Mouse (Mus musculus): ENCODE measurements at regions not wholly inside any gene's neighbourhood (a gene's known extent, or its start where the extent isn't known, plus 50 kb on each side); places are given as distances from the start of the nearest gene placed in this dataset.
"Not testable (repeated sequence)": the region's sequence is repeated elsewhere in the genome, so short reads cannot be mapped to it uniquely, and the experiment has no call there.

DNA sequence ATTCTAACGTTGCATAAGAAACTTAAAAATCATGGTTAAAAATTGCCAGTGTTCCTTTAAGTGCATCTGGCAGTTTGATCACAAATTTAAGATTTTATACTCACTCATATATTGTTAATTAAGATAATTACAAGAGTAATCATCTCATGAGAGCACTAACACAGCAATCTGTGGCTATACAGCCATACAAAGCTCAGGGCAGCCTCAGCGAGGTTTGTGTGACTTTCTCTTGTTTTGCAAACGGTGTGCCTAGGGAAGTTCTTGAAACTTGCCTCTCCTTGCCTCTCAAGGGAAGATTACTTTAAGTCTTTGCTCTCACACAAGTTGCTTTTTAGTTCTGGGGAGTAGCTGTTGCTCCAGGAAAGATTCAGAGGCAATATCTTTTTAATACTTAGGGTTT lies 58.1 kb upstream of the Slc1a4 start:
- H3K9me3 ChIP-seq: peaks cover 4% of the 10 kb centered on the region; the same call in 1 of the 2 replicates
- H3K4me3 ChIP-seq: no peak overlapping the region
- no peaks in the 10 kb centered on the region for H3K36me3 ChIP-seq
- H3K4me1 ChIP-seq: no peaks in the 10 kb centered on the region; the same call in 1 of the 2 replicates
- H3K27ac ChIP-seq: no peak overlapping the region
- no peaks in the 10 kb centered on the region for H3K27me3 ChIP-seq
- H3K4me2 ChIP-seq: no peak overlapping the region
- WGBS: 81% methylated on average over 3 of the region's 3 CpGs
- no peak overlapping the region for H3K9ac ChIP-seq
- ATAC-seq (ENCODE audit: insufficient number of reproducible peaks, low FRiP score, low TSS enrichment, low read depth): no peak

DNA sequence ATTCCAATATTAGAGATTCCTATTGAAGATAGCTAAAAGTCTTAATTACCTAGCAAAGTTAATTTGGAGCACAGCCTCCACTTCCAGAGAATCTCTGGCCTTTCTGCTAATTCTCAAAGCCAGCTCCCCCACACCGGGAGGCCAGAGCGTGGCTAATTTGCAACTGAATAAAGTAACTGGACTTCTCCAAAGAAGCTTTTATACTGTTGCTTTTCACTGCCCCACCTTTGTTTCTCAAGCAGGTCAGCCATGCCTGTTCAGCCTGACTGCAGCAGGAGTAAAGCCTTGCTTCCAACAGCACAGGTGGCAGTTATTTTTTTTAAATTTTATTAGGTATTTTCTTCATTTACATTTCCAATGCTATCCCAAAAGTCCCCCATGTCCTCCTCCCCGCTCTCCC lies 60.8 kb upstream of the Slc1a4 start:
- H3K4me2 ChIP-seq; ATAC-seq (ENCODE audit: insufficient number of reproducible peaks, low FRiP score, low TSS enrichment, low read depth); H3K27ac ChIP-seq; H3K9me3 ChIP-seq; H3K4me3 ChIP-seq; H3K27me3 ChIP-seq; H3K36me3 ChIP-seq; H3K9ac ChIP-seq: not testable (repeated sequence)
- H3K4me1 ChIP-seq: peaks cover 21% of the 10 kb centered on the region
- WGBS: 87% methylated on average over 3 of the region's 3 CpGs

DNA sequence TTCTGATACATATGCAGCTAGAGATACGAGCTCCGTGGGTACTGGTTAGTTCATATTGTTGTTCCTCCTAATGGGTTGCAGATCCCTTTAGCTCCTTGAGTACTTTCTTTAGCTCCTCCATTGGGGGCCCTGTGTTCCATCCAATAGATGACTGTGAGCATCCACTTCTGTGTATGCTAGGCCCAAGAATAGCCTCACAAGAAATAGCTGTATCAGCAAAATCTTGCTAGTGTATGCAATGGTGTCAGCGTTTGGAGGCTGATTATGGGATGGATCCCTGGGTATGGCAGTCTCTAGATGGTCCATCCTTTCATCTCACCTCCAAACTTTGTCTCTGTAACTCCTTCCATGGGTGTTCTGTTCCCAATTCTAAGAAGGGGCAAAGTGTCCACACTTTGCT lies 61.3 kb upstream of the Slc1a4 start:
- 96% methylated on average over 3 of the region's 3 CpGs for WGBS
- peaks cover 21% of the 10 kb centered on the region for H3K4me1 ChIP-seq
- H3K27ac ChIP-seq; ATAC-seq (ENCODE audit: insufficient number of reproducible peaks, low FRiP score, low TSS enrichment, low read depth); H3K4me3 ChIP-seq; H3K36me3 ChIP-seq; H3K9ac ChIP-seq; H3K4me2 ChIP-seq; H3K27me3 ChIP-seq; H3K9me3 ChIP-seq: not testable (repeated sequence)

DNA sequence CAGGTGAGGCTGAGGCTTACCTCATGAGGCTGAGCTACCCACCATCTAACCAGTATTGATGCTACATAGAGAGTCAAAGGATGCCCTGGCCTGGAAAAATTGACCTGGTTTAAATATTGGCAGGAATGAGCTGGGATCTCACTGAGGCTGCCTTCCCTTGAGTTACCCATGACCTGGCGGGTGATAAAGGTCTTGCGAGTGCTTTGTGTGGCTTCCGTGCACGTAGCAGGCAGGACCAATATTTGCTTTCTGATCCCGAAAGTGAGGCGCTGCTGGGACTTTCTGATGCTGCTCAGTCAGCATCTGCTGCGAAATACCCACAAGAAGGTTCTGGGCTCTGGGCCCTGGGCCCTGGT lies 63.3 kb upstream of the Slc1a4 start:
- H3K9me3 ChIP-seq: peaks cover 4% of the 10 kb centered on the region; the same call in 1 of the 2 replicates

DNA sequence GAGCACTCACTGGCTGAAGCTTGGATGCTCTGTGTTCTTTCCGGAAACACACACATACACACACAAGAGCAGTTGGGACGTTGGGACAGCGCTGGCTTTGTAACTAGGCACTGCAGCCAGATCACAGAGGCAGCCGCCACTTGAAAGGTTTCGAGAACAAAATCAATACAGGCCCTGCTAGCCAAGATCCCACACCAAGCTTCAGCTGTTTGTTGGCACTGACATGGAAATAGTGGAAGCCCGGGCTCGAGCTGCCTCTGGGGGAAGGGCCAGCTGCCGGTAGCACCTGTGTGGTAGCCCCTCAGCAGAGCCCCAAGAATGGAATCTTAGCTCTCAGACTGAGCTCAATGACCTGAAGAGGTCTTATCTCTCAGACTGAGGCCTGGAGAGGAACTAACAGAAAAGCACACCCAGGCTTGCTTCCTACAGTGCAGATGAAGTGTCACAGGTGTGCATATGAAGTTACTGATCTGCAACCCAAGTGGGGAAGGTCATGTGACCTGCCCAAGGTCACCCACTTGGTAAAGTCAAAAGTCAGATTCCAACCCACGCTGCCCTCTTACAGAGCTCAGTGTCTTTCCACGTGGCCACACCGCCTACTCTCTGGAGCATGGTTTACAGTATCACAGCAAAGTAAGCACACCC lies 63.8 kb upstream of the Slc1a4 start:
- Histone ChIP-seq H3K4me2 (no peak overlapping the region), H3K27me3 (no peaks in the 10 kb centered on the region), H3K27ac (peak overlapping the region; percentile 48; the same call in 1 of the 2 replicates), H3K4me3 (no peak overlapping the region), H3K36me3 (no peaks in the 10 kb centered on the region), H3K9ac (no peak overlapping the region), H3K9me3 (peaks cover 2% of the 10 kb centered on the region; the same call in 1 of the 2 replicates), H3K4me1 (peaks cover 27% of the 10 kb centered on the region)
- peak; percentile 10; the same call in 1 of the 2 replicates for ATAC-seq (ENCODE audit: insufficient number of reproducible peaks, low FRiP score, low TSS enrichment, low read depth)
- 55% methylated on average over 11 of the region's 11 CpGs for WGBS

More for the DNA sequence above, 63.3 kb upstream of the Slc1a4 start:
- 88% methylated on average over 7 of the region's 7 CpGs for WGBS
- Histone ChIP-seq H3K36me3 (no peaks in the 10 kb centered on the region), H3K4me1 (peaks cover 27% of the 10 kb centered on the region), H3K4me3 (no peak overlapping the region), H3K4me2 (no peak overlapping the region), H3K27me3 (no peaks in the 10 kb centered on the region), H3K9ac (no peak overlapping the region), H3K27ac (no peak overlapping the region)
- ATAC-seq (ENCODE audit: insufficient number of reproducible peaks, low FRiP score, low TSS enrichment, low read depth): no peak

DNA sequence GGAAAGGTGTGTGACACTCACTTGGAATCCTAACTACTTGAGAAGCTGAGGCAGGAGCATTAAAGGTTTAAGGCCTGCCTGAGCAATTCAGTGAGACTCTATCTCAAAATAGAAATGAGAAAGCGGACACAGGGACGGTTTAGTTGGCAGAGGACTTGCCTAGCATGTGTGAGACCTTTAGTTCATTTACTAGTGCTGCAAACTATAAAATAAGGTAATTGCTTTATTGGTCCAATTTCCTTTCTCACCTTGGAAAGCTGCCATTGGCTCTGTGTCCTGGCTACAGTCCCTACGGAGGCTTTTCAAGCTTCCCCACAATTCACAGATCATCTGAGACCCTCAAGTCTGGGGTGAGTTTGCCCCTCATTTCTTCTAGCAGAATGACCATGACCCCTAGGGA lies 64.4 kb upstream of the Slc1a4 start:
- H3K27me3 ChIP-seq: no peaks in the 10 kb centered on the region
- no peak for ATAC-seq (ENCODE audit: insufficient number of reproducible peaks, low FRiP score, low TSS enrichment, low read depth)
- no peaks in the 10 kb centered on the region for H3K9me3 ChIP-seq
- peaks cover 27% of the 10 kb centered on the region for H3K4me1 ChIP-seq
- no peak overlapping the region for H3K4me2 ChIP-seq
- WGBS: 33% methylated on average over 3 of the region's 3 CpGs
- H3K36me3 ChIP-seq: no peaks in the 10 kb centered on the region
- no peak overlapping the region for H3K9ac ChIP-seq
- peak overlapping the region; percentile 48; the same call in 1 of the 2 replicates for H3K27ac ChIP-seq
- H3K4me3 ChIP-seq: no peak overlapping the region

DNA sequence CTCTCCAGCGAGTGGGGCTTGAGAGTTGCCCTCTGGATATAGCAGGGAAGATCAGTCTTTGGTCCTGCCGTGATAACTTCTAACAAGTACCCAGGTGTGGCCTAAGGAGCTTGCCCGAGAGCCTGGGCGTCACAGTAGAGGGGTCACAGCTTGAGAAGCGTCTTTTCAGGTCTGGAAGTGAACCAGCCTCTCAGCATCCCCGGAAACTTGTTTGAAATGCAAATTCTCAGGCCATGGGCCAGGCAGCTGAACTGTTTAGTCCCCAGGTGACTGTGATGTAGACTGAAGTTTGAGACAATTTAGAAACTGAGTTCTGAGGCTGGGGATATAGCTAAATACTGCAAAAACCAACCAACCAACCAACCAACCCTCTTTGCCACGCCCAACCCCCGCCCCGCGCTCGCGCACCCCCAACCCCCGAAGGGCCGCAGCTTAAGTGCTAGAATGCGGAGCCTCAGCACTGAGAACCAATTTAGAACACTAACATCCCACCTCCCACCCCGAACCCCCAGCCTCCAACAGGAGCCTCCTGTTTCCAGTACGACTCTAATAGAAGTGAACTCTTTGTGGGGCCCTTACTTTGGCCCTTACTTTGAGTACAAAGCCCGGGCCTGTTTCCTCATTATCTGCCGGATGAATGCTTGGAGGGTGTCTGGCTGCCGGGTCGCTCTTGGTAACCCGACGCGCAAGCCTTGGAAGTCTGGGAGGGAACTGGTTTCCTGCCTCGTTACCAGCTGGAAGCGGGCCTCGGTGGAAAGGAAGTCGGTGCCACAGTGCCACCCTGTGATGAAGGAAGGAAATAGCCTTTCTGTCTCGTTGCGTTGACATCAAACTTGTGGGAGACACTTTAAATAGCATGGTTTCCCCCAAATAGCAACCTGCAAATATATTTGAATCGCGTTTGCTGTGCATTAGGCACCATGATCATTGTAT lies 68.1 kb upstream of the Slc1a4 start:
- 8% methylated on average over 32 of the region's 32 CpGs for WGBS
- Histone ChIP-seq H3K36me3 (no peaks in the 10 kb centered on the region), H3K4me2 (peak overlapping the region; percentile 62), H3K9me3 (no peaks in the 10 kb centered on the region), H3K4me3 (peak overlapping the region; percentile 39), H3K27me3 (no peaks in the 10 kb centered on the region), H3K4me1 (peaks cover 27% of the 10 kb centered on the region), H3K9ac (no peak overlapping the region), H3K27ac (no peak overlapping the region)
- peak; percentile 60; the same call in 1 of the 2 replicates for ATAC-seq (ENCODE audit: insufficient number of reproducible peaks, low FRiP score, low TSS enrichment, low read depth)

DNA sequence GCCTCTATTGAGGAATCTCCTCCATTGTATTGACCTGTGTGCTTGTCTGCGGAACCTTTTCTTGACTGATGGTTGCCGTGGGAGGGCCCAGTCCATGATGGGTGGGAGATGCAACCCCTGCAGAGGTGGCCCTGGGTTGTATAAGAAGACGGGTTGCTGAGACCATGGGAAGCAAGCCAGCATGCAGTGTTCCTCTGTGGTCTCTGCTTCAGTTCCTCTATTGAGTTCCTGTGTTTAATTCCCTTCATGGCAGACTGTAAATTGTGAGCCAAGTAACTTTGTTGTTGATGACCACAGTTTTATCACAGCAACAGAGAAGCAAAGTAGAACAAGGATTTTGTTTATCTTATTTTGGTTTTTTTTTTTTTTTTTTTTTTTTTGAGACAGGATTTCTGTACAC lies 70.9 kb upstream of the Slc1a4 start:
- 82% methylated on average over 3 of the region's 3 CpGs for WGBS
- H3K4me1 ChIP-seq: peaks cover 6% of the 10 kb centered on the region; the same call in 1 of the 2 replicates

DNA sequence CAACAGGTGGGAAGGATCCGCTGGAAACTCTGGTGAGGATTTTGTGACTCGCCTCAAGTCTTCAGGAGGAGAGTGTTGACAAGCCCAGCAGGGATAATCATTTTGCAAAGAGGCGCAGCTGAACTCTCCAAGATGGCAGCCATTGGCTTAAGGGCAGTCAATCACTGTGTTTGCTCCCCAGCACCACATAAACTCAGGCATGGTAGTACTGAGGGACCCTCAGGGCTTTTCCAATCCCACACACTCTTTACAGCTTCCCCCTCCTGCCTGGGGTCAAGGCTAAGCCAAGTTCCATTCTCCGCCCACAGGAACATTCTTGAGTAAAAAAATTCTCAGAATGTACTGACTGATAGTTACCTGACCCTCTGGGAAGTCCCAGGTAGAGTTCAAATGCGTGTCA lies 72.0 kb upstream of the Slc1a4 start:
- Histone ChIP-seq H3K4me3 (no peak overlapping the region), H3K4me2 (no peak overlapping the region)
- no peak for ATAC-seq (ENCODE audit: insufficient number of reproducible peaks, low FRiP score, low TSS enrichment, low read depth)

More for the DNA sequence above, 70.9 kb upstream of the Slc1a4 start:
- ATAC-seq (ENCODE audit: insufficient number of reproducible peaks, low FRiP score, low TSS enrichment, low read depth): no peak
- H3K9me3 ChIP-seq: no peaks in the 10 kb centered on the region
- H3K27me3 ChIP-seq: no peaks in the 10 kb centered on the region
- no peak overlapping the region for H3K27ac ChIP-seq
- no peaks in the 10 kb centered on the region for H3K36me3 ChIP-seq
- no peak overlapping the region for H3K4me2 ChIP-seq
- no peak overlapping the region for H3K9ac ChIP-seq
- H3K4me3 ChIP-seq: no peak overlapping the region

DNA sequence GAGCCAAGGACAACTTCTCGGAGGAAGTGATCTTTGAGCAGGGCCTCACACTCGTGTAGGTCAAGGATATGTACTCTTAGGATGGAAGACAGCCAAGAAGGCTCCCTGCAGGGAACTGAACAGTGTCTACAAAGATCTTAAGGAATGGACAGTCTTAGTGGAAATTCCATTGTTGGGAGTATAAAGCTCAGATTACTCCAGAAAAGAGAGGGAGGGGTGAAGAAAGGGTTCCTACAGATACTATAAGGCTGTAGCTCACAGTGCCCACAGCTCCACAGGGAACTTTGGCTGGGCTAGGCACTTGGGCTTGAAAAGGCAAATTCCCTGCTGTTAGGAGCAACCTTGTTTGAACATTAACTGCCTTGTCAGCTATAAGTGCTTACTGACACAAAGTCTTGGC lies 85.6 kb upstream of the Slc1a4 start:
- Histone ChIP-seq H3K4me3 (no peak overlapping the region), H3K36me3 (no peaks in the 10 kb centered on the region), H3K4me1 (peaks cover 7% of the 10 kb centered on the region; the same call in 1 of the 2 replicates), H3K4me2 (no peak overlapping the region), H3K27me3 (no peaks in the 10 kb centered on the region), H3K9ac (no peak overlapping the region), H3K27ac (no peak overlapping the region), H3K9me3 (peaks cover 7% of the 10 kb centered on the region)
- no peak for ATAC-seq (ENCODE audit: insufficient number of reproducible peaks, low FRiP score, low TSS enrichment, low read depth)
- WGBS: 73% methylated on average over 2 of the region's 2 CpGs

More for the DNA sequence above, 72.0 kb upstream of the Slc1a4 start:
- Histone ChIP-seq H3K36me3 (no peaks in the 10 kb centered on the region), H3K9me3 (no peaks in the 10 kb centered on the region), H3K27ac (no peak overlapping the region), H3K27me3 (no peaks in the 10 kb centered on the region), H3K4me1 (peaks cover 6% of the 10 kb centered on the region; the same call in 1 of the 2 replicates), H3K9ac (no peak overlapping the region)
- WGBS: 75% methylated on average over 5 of the region's 5 CpGs

DNA sequence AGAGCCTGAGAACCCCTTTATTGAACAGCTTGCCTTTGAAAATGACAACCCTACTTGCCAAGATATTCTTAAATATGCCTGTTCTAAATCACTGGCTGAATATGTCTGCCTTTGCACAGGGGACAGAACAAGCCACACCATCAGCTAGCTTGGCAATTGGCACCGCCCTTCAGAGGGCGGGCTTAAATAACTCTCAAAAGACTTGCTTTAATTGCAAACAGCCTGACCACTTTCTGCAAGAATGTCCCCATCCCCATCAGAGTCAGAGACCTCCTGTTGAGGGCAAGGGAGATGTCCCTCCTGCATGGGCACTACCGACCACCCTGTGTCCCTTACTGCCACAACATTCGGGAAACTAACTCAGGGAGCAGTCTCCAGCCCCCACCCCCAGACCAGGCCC lies 88.4 kb upstream of the Slc1a4 start:
- H3K27ac ChIP-seq: no peak overlapping the region
- no peak overlapping the region for H3K9ac ChIP-seq
- 61% methylated on average over 4 of the region's 4 CpGs for WGBS
- peaks cover 7% of the 10 kb centered on the region; the same call in 1 of the 2 replicates for H3K4me1 ChIP-seq
- H3K4me2 ChIP-seq: no peak overlapping the region
- H3K9me3 ChIP-seq: peaks cover 3% of the 10 kb centered on the region; the same call in 1 of the 2 replicates
- no peak overlapping the region for H3K4me3 ChIP-seq
- no peaks in the 10 kb centered on the region for H3K36me3 ChIP-seq
- no peak for ATAC-seq (ENCODE audit: insufficient number of reproducible peaks, low FRiP score, low TSS enrichment, low read depth)
- no peaks in the 10 kb centered on the region for H3K27me3 ChIP-seq

DNA sequence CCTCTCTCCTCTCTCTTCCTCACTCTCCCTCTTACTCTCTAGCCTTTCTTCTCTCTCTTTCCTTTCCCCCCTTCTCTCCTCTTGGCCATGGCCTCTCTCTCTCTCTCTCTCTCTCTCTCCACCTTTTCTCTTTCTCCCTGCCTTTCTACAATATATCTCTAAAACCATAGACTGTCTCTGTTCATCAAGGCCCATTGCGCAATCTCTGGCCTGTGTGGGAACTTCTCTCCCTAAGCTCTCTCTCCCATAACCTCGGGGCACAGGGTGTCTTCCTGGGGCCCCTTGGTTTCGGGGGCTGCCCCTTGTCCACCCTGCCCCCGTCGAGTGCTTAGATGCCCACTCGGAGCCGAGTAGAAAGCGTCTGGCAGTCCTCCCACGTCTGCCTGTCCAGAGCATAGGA lies 103.5 kb upstream of the Slc1a4 start:
- 71% methylated on average over 9 of the region's 9 CpGs for WGBS
- no peak overlapping the region for H3K9ac ChIP-seq
- no peaks in the 10 kb centered on the region for H3K4me1 ChIP-seq
- ATAC-seq (ENCODE audit: insufficient number of reproducible peaks, low FRiP score, low TSS enrichment, low read depth): no peak
- no peaks in the 10 kb centered on the region for H3K36me3 ChIP-seq
- no peaks in the 10 kb centered on the region for H3K9me3 ChIP-seq
- no peak overlapping the region for H3K4me2 ChIP-seq
- no peaks in the 10 kb centered on the region for H3K27me3 ChIP-seq
- H3K4me3 ChIP-seq: no peak overlapping the region
- H3K27ac ChIP-seq: no peak overlapping the region
